Comparison of ENCODE assay signal across 19 mouse cellular contexts in genomic region chr2:58159121-58159520, GRCm38 (mm10). TPM values are rescaled to one million over a fixed set of nuclear protein-coding genes. Genes with fewer than 3 reads are reported as not detected.
DNase-seq lines count a peak whose midpoint lies in the region; ATAC-seq and TF ChIP-seq lines count a peak whose summit lies in the region.
"Had no signal": no experiment of that assay in that cellular context is flagged by ENCODE, and none has a peak within 500 bp of the region (broad histone marks: within the 10 kb centered on the region; RNA-seq: fewer than 3 reads in every experiment).

No protein-coding gene starts in this region.

- ATAC-seq in heart, embryonic 16.5 days (replicated peaks; ENCODE audit: extremely low read depth, insufficient read depth, low FRiP score) = no peak
- ATAC-seq in heart, embryonic 11.5 days (replicated peaks; ENCODE audit: insufficient number of reproducible peaks, low FRiP score, low TSS enrichment) = no peak
- ATAC-seq: forebrain, embryonic 13.5 days; intestine, embryonic 16.5 days; midbrain, embryonic 15.5 days had no signal

- no peaks in the 10 kb centered on the region for H3K36me3 ChIP-seq in heart, embryonic 16.5 days (ENCODE audit: control insufficient read depth, insufficient read depth)
- H3K36me3 ChIP-seq in thymus, adult 2 months (ENCODE audit: control insufficient read depth, insufficient read depth, low read length) = no peaks in the 10 kb centered on the region
- H3K36me3 ChIP-seq in macrophage (ENCODE audit: inconsistent target) = no peaks in the 10 kb centered on the region
- H3K36me3 ChIP-seq in heart, embryonic 11.5 days (ENCODE audit: control insufficient read depth, insufficient read depth, low read length) = no peaks in the 10 kb centered on the region
- H3K36me3 ChIP-seq: hindbrain, embryonic 12.5 days; limb, embryonic 10.5 days; midbrain, embryonic 15.5 days had no signal

- WGBS in heart, embryonic 16.5 days = 72% methylated on average over 6 of the region's 6 CpGs
- WGBS in thymus, adult 2 months = 8% methylated on average over 6 of the region's 6 CpGs
- WGBS in macrophage (ENCODE audit: missing documents) = 2% methylated on average over 6 of the region's 6 CpGs
- WGBS in heart, embryonic 11.5 days (ENCODE audit: insufficient replicate concordance) = 83% methylated on average over 6 of the region's 6 CpGs

- intact Hi-C loops in heart, postnatal 10 days (cut with DNase I) = no loop called here

- no peak overlapping the region for H3K9ac ChIP-seq in heart, embryonic 16.5 days (ENCODE audit: low read length)
- no peak overlapping the region for H3K9ac ChIP-seq in heart, embryonic 11.5 days (ENCODE audit: low read depth, low read length)
- H3K9ac ChIP-seq: forebrain, embryonic 13.5 days; hindbrain, embryonic 12.5 days; midbrain, embryonic 15.5 days had no signal

- H3K79me2 ChIP-seq in macrophage (ENCODE audit: inconsistent target) = peaks cover 51% of the 10 kb centered on the region

- TF ChIP-seq CTCF in thymus, adult 2 months (IDR thresholded peaks at IDR 0.05; ENCODE audit: borderline replicate concordance, control insufficient read depth, extremely low read depth, insufficient read depth, low read length, poor library complexity) = no peak

- no peak overlapping the region for H3K4me2 ChIP-seq in heart, embryonic 16.5 days (ENCODE audit: low read depth, low read length)
- no peak overlapping the region for H3K4me2 ChIP-seq in heart, embryonic 11.5 days
- H3K4me2 ChIP-seq: forebrain, embryonic 13.5 days; hindbrain, embryonic 12.5 days; midbrain, embryonic 15.5 days had no signal

- H3K4me1 ChIP-seq in heart, embryonic 16.5 days (ENCODE audit: control insufficient read depth, insufficient read depth, low read length) = peaks cover 7% of the 10 kb centered on the region
- H3K4me1 ChIP-seq in thymus, adult 2 months (replicated peaks; ENCODE audit: control insufficient read depth, insufficient read depth, low read length) = peaks cover 16% of the 10 kb centered on the region
- H3K4me1 ChIP-seq in heart, embryonic 11.5 days (ENCODE audit: control insufficient read depth, insufficient read depth, low read length) = no peaks in the 10 kb centered on the region
- H3K4me1 ChIP-seq: hindbrain, embryonic 12.5 days; midbrain, embryonic 15.5 days had no signal

- no peaks in the 10 kb centered on the region for H3K9me3 ChIP-seq in heart, embryonic 16.5 days (replicated peaks; ENCODE audit: control insufficient read depth, low read length)
- no peaks in the 10 kb centered on the region for H3K9me3 ChIP-seq in heart, embryonic 11.5 days (replicated peaks; ENCODE audit: control insufficient read depth, low read length)
- H3K9me3 ChIP-seq: forebrain, embryonic 13.5 days; hindbrain, embryonic 12.5 days; limb, embryonic 10.5 days; midbrain, embryonic 15.5 days had no signal

- no peaks in the 10 kb centered on the region for H3K27me3 ChIP-seq in heart, embryonic 16.5 days (ENCODE audit: control insufficient read depth, insufficient read depth, low read length)
- no peaks in the 10 kb centered on the region for H3K27me3 ChIP-seq in thymus, adult 2 months (ENCODE audit: control insufficient read depth, insufficient read depth, low read length)
- no peaks in the 10 kb centered on the region for H3K27me3 ChIP-seq in heart, embryonic 11.5 days (ENCODE audit: control insufficient read depth, insufficient read depth, low read length)
- H3K27me3 ChIP-seq: forebrain, embryonic 13.5 days; hindbrain, embryonic 12.5 days; midbrain, embryonic 15.5 days had no signal

- no peak for TF ChIP-seq POLR2A in thymus, adult 2 months (IDR thresholded peaks at IDR 0.05; ENCODE audit: control insufficient read depth, extremely low read depth, insufficient read depth, low read length, poor library complexity)

- peak overlapping the region; percentile 25; the same call in 1 of the 2 replicates for H3K4me3 ChIP-seq in heart, embryonic 16.5 days (ENCODE audit: low read length)
- peak overlapping the region; percentile 52 for H3K4me3 ChIP-seq in thymus, adult 2 months (ENCODE audit: control insufficient read depth, insufficient read depth, low read length)
- peak overlapping the region; percentile 54 for H3K4me3 ChIP-seq in macrophage (ENCODE audit: inconsistent target)
- H3K4me3 ChIP-seq in heart, embryonic 11.5 days (ENCODE audit: low read depth, low read length) = no peak overlapping the region
- H3K4me3 ChIP-seq: forebrain, embryonic 13.5 days; hindbrain, embryonic 12.5 days; limb, embryonic 10.5 days; midbrain, embryonic 15.5 days had no signal

- DNase-seq in heart, postnatal 10 days = no peak
- peak; percentile 35 for DNase-seq in thymus, adult 2 months
- no peak for DNase-seq in thymus, adult 18-20 months
- DNase-seq in thymus, postnatal 4 days = peak; percentile 39
- no peak for DNase-seq in frontal cortex, postnatal 25 days (ENCODE audit: low spot score in 2 of 2)
- DNase-seq: adrenal gland, postnatal 36 days; cerebellum, adult 18-20 months; gastrocnemius, adult 2 months; kidney, postnatal 36 days; lung, postnatal 10 days had no signal

- H3K27ac ChIP-seq in heart, embryonic 16.5 days (ENCODE audit: low read length) = no peak overlapping the region
- H3K27ac ChIP-seq in thymus, adult 2 months (ENCODE audit: control insufficient read depth, insufficient read depth, low read length) = peak overlapping the region; percentile 94
- H3K27ac ChIP-seq in macrophage = peak overlapping the region; percentile 79
- no peak overlapping the region for H3K27ac ChIP-seq in heart, embryonic 11.5 days (ENCODE audit: low read depth, low read length)
- H3K27ac ChIP-seq: forebrain, embryonic 13.5 days; gastrocnemius, adult 2 months; hindbrain, embryonic 12.5 days; limb, embryonic 10.5 days; midbrain, embryonic 15.5 days had no signal

RNA-seq across cellular contexts. Expression of gene Cytip, which starts 36.2 kb away (rescaled TPM):
- polyA plus RNA-seq in heart, embryonic 16.5 days (2015; fragmentation: Nextera tagmentation; extraction: Ambion mirVana) = 3.1 and 5.1 TPM in 2 replicates
- total RNA-seq in heart, postnatal 10 days (2021) = 1 to 10 TPM; 1.6 to 1.9 TPM
- polyA plus RNA-seq in thymus, adult 2 months (2012; rRNA removed) = 284 and 293 TPM in 2 replicates
- total RNA-seq in macrophage (2018; cell fraction: chromatin; rRNA removed) = 100 to 1,000 TPM in 3 of 26 experiments, 10 to 100 TPM in 6, 1 to 10 TPM in 17; 1.1 to 177 (median 4.6) TPM
- total RNA-seq in macrophage (2018; cell fraction: cytosol; rRNA removed) = 10 to 100 TPM in 13 of 26 experiments, 1 to 10 TPM in 13; 2.3 to 48.0 (median 13.0) TPM
- 10 to 100 TPM in 12 of 26 experiments, 1 to 10 TPM in 14; 1.7 to 77.7 (median 8.6) TPM for total RNA-seq in macrophage (2018; cell fraction: nucleus; rRNA removed)
- polyA plus RNA-seq in macrophage (2018) = 14.2 to 22.4 TPM (median 20.1 TPM) in 3 replicates
- polyA plus RNA-seq in heart, embryonic 11.5 days (2014; fragmentation: Nextera tagmentation; extraction: Ambion mirVana) = 0.20 TPM in 1 of 2 replicates, not detected in the other
- total RNA-seq: MEL had no signal

Comparison
In these comparisons a context has a peak if more than half of its experiments do, and no peak if none do; other contexts are left out.
1. DNase-seq: peak in thymus, adult 2 months (single experiment) and thymus, postnatal 4 days (single experiment); none in heart, postnatal 10 days (0 of 2), thymus, adult 18-20 months (0 of 2) and frontal cortex, postnatal 25 days (0 of 2).
2. H3K27ac ChIP-seq: peak in thymus, adult 2 months (single experiment) and macrophage (single experiment); none in heart, embryonic 16.5 days (single experiment) and heart, embryonic 11.5 days (single experiment).
3. RNA of gene Cytip, which starts 36.2 kb away (polyA plus RNA-seq): 284 to 293 TPM in thymus, adult 2 months; 14.2 to 22.4 TPM in macrophage, 3.1 to 5.1 TPM in heart, embryonic 16.5 days and 0.20 TPM in heart, embryonic 11.5 days; every median in the first group is over 10 times any median in the second.